Mouse (Mus musculus) liver, embryonic 14.5 days (tissue): ENCODE measurements around the gene Tada2a.

Experiments
- CTCF ChIP-seq: IDR thresholded peaks from 2 replicates; pipeline ENCODE4 v1.5.1; 2016; ENCODE audit warnings: antibody characterized with exemption, low read depth, control low read depth
- EP300 ChIP-seq: IDR thresholded peaks from 2 replicates; pipeline ENCODE4 v1.6.1; 2016; ENCODE audit warnings: antibody characterized with exemption, low read depth

DNA sequence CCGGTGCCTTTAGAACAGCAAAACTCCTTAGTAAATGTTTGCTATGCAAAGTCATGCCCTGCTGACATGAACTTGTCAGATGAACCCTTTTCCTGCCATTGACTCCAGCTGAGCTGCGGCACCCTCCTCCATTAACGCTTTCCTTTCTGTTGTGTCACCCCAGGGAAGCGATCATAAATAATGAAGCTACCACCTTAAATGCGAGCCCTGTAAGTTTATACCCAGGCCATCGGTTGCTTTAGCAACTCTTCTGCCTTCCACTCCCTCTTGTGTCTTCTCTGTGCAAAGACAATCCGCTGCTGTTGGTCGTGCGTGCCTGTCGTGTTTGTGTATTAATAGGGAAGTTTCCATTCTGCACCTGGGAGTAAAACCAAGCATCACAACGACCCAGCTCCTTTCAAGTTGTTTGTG is 63.3 kb downstream of the Tada2a start:
- TF ChIP-seq CTCF: no peak; the same call in 1 of the 2 replicates
- TF ChIP-seq EP300: no peak
